Mouse (Mus musculus) megakaryocyte, embryonic 14.5 days (primary cell): ENCODE results near the gene Taok3.

ENCODE experiments used
- FLI1 ChIP-seq: IDR thresholded peaks from 2 replicates; pipeline ENCODE4 v1.6.1; 2012; ENCODE audit warnings: low read length, inconsistent platforms, mixed read lengths
- GATA1 ChIP-seq: IDR thresholded peaks from 3 replicates; pipeline ENCODE4 v1.6.1; 2012; ENCODE audit warnings: mixed read lengths, low read length, inconsistent platforms, borderline replicate concordance

DNA sequence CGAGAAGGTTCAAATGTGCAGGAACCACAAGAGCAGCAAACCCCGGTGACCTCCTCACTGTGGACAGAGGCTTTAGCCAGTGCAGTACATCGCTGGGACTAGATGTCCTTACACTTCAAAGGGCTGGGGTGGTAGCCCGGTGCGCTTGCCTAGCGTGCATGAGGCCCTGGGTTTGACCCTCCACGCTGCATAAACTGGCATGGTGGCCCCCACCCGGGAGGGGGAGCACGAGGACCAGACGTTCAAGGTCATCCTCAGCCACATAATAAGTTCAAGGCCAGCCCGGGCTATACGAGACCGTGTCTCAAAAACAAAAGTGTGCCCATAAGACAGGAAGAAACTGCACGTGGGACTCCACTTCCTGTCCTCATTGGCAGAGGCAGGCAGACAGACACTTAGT, 148.0 kb downstream of the Taok3 start:
- TF ChIP-seq GATA1 (no peak), FLI1 (no peak)
